Mouse (Mus musculus) spleen, postnatal 4 days (tissue): ENCODE data around the gene Rnf114.
A peak's percentile ranks its signal among the peaks of the same experiment; 100 is the strongest.

ENCODE experiments used
- DNase-seq, 2 experiments: peaks; one replicate each; pipeline ENCODE4 v3.0.0; 2022; ENCODE audit warnings: low spot score in 2 of 2

Rnf114 gene

GRCm38 (mm10) chr2:167491757-167492708 lies at the start of gene Rnf114:
Rnf114 (plus strand) TSS chr2:167492645.
- DNase-seq: peak; percentile 62 to 83

GRCm38 (mm10) chr2:167443411-167444193 lies 48.8 kb upstream of the Rnf114 start:
- no peak for DNase-seq

GRCm38 (mm10) chr2:167445911-167446780 lies 46.3 kb upstream of the Rnf114 start:
- no peak for DNase-seq

- DNase-seq: no peak
These were observed 45.2 kb upstream of the Rnf114 start for GRCm38 (mm10) chr2:167447207-167447606.

- peak; percentile 67 to 77 for DNase-seq
These were observed 44.8 kb upstream of the Rnf114 start for GRCm38 (mm10) chr2:167447629-167448028.

- no peak for DNase-seq
These were observed 42.8 kb upstream of the Rnf114 start for GRCm38 (mm10) chr2:167449331-167450275.

- DNase-seq: no peak
These were observed 41.8 kb upstream of the Rnf114 start for GRCm38 (mm10) chr2:167450647-167451046.

- no peak for DNase-seq
These were observed 38.6 kb upstream of the Rnf114 start for GRCm38 (mm10) chr2:167453814-167454213.

GRCm38 (mm10) chr2:167456361-167457020 lies 36.0 kb upstream of the Rnf114 start:
- DNase-seq: no peak

GRCm38 (mm10) chr2:167457213-167457612 lies 35.2 kb upstream of the Rnf114 start:
- DNase-seq: no peak

GRCm38 (mm10) chr2:167458548-167458947 lies 33.9 kb upstream of the Rnf114 start:
- no peak for DNase-seq

- DNase-seq: no peak
These were observed 33.2 kb upstream of the Rnf114 start for GRCm38 (mm10) chr2:167459071-167459865.

GRCm38 (mm10) chr2:167462954-167463353 lies 29.5 kb upstream of the Rnf114 start:
- DNase-seq: peak; percentile 72 to 89

GRCm38 (mm10) chr2:167463802-167464201 lies 28.6 kb upstream of the Rnf114 start:
- no peak for DNase-seq

GRCm38 (mm10) chr2:167465951-167466350 lies 26.5 kb upstream of the Rnf114 start:
- no peak for DNase-seq

- DNase-seq: no peak
These were observed 25.2 kb upstream of the Rnf114 start for GRCm38 (mm10) chr2:167467214-167467613.

GRCm38 (mm10) chr2:167468444-167468843 lies 24.0 kb upstream of the Rnf114 start:
- no peak for DNase-seq

- DNase-seq: no peak
These were observed 21.8 kb upstream of the Rnf114 start for GRCm38 (mm10) chr2:167470611-167471010.

GRCm38 (mm10) chr2:167471585-167471984 lies 20.9 kb upstream of the Rnf114 start:
- no peak for DNase-seq
